Mouse (Mus musculus) CD4-positive naive resting alpha-beta T cell, adult 57 days (primary cell): ENCODE results near the gene Emb. TPM values are rescaled to one million over a fixed set of nuclear protein-coding genes. Genes with fewer than 3 reads are reported as not detected.

ENCODE experiments used
- total RNA-seq: library from RNA; stranded (reverse); gene quantifications from one replicate; pipeline ENCODE4 v1.2.4, GENCODE M21; 2023

Gene Emb
- total RNA-seq: 575 TPM

GRCm38 (mm10) chr13:117208236-117208635 lies at the start of gene Emb:
Emb (plus strand) TSS chr13:117208536.

GRCm38 (mm10) chr13:117220501-117221321 lies 12.4 kb downstream of the Emb start, which contains the start of gene Gm17509:
Gm17509 (minus strand) TSS chr13:117221075.

Other genes with a start within 250 kb of the Emb start
- gene Parp8, start 183.0 kb upstream of the Emb start, total RNA-seq: 77.0 TPM
- 2.7 TPM for gene Gm17509, start 12.5 kb downstream of the Emb start, total RNA-seq